Mouse (Mus musculus) small intestine, adult 2 months (tissue): Measurements from ENCODE around the gene Gm128.
A peak's percentile ranks its signal among the peaks of the same experiment; 100 is the strongest.

Experiments used
- CTCF ChIP-seq: fragments of 200-500 bp; IDR thresholded peaks from 2 replicates; pipeline ENCODE4 v1.5.1; 2012; ENCODE audit warnings: low read depth, mild to moderate bottlenecking, control low read depth, inconsistent platforms, low read length, moderate library complexity, mixed read lengths; ENCODE audit not compliant: insufficient replicate concordance, insufficient read length; ENCODE audit errors: extremely low read depth
- POLR2A ChIP-seq: fragments of 200-500 bp; IDR thresholded peaks from 2 replicates; pipeline ENCODE4 v1.6.1; 2012; ENCODE audit warnings: low read depth, mild to moderate bottlenecking, control low read depth, inconsistent platforms, low read length, moderate library complexity

GRCm38 (mm10) chr3:95228148-95228893 is 13.1 kb downstream of the Gm128 start, which contains the start of gene Cdc42se1:
- TF ChIP-seq POLR2A (peak; percentile 80), CTCF (no peak)
